Mouse (Mus musculus): Measurements from ENCODE around the gene Ano2.

DNA sequence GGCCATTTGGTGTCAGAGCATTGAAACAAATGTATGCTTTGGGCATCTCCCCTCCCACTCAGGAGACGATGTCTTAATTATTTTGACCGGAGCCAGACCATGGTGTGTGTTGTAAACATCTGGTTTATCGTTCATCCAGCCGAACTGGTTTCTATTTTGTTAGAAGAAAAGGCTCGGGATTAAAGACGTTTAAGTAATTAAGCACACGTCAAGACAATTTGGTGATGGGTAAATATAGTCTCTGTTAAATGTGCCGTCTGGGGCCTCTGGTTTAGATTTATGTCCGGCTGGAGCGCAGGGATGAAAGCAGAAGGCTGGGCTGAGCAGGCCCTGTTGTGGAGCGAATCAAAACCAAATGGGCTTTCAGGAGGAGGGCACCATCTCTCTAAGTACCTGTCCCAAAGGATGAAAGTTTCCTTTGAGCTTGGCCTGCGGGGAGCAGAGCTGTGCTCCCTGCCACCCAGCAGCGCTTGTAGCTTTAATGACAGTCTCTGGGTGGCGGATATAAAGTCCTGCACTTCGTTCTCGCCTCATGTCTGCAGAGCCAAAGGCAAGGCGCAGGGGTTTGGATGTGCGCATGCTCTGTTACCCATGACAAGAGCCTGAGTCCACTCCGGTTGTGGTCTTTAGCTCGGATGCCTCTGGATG lies 113.3 kb downstream of the Ano2 start:
- TF ChIP-seq CTCF (IDR thresholded peaks at IDR 0.05; ENCODE audit: extremely low read depth, insufficient read length, insufficient replicate concordance, low read depth, low read length) (no peak), POLR2A (IDR thresholded peaks at IDR 0.05; ENCODE audit: low read depth, low read length) (no peak)
